Mouse (Mus musculus) mesoderm, embryonic 11.5 days (tissue): Measurements from ENCODE around the gene Asgr1.
"Not testable (repeated sequence)": the region's sequence is repeated elsewhere in the genome, so short reads cannot be mapped to it uniquely, and the experiment has no call there.

Experiments
- DNase-seq: peaks from one replicate; pipeline ENCODE4 v3.0.0-alpha.2; 2012; ENCODE audit warnings: low read depth, low spot score

The Asgr1 gene

DNA sequence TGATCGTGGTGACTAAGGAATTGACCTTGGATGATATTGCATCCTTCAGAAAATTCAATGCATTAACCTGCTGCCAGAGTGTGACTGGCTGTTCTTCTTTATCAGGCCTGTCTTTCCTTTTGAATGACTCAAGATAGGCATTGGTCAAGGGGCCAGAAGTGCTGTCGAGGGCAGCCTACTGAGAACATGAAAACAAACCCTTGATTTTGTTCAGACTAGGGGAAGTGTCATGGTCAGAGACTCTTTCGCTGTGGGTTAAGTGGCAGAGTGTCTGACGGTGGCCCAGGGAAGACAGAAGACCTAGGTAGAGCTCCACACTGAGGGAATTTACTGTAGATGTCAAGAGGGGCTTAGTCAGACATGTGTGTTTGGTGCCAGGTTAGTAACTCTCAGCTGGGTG lies 12.8 kb downstream of the Asgr1 start:
- no peak for DNase-seq

DNA sequence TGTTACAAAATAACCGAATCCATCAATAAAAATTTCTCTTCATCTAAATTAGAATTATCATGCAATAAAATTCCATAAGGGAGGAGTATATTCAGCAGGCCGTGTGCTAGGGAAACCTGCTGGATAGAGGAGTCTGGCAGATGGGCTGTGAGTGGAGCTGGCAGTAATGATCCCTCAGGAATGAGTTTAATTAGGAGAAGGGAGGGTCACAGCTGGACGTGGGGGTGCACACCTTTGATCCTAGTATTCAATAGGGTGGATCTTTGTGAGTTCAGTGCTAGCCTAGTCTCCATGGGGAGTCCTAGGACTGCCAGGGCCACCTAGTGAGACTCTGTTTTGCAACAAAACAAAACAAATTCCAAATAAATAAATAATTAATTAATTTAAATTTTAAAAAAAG lies 14.4 kb downstream of the Asgr1 start:
- DNase-seq: no peak

DNA sequence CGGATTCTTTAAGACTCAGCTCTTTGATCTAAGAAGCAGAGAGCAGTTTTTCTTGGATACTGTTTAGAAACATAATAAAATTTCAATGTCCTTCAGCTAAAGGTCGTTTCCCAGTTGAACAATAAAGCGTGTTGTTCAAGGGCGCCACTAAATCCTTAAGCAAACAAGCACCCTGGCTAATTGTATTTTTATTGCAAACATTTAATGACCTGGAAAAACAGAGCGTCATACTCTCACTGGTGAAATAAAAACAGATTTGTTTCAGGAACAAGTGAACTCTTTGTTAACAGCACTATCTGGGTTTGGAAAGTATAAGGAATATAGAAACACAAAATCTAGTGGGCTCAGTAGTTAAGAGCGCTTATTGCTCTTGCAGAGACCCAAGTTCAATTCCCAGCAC lies 16.2 kb downstream of the Asgr1 start:
- DNase-seq: peak; percentile 32

DNA sequence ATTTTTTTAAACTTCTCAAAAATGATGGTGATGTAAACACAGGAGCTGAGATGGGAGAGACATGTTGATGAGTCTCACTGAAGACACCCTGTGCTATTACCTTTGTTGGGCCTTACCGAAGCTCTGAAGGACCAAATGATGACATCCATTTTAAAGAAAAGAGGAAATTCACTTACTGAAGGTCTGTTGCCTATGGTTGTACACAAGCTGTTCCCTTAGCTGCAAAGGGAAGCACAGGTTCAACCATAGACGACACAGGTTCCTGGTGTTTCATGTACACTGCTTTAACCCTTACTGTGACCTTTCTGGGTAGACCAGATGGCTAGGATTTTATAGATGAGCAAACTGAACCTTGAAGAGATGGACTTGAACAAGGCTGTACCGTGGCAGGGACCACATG lies 16.7 kb downstream of the Asgr1 start:
- not testable (repeated sequence) for DNase-seq

DNA sequence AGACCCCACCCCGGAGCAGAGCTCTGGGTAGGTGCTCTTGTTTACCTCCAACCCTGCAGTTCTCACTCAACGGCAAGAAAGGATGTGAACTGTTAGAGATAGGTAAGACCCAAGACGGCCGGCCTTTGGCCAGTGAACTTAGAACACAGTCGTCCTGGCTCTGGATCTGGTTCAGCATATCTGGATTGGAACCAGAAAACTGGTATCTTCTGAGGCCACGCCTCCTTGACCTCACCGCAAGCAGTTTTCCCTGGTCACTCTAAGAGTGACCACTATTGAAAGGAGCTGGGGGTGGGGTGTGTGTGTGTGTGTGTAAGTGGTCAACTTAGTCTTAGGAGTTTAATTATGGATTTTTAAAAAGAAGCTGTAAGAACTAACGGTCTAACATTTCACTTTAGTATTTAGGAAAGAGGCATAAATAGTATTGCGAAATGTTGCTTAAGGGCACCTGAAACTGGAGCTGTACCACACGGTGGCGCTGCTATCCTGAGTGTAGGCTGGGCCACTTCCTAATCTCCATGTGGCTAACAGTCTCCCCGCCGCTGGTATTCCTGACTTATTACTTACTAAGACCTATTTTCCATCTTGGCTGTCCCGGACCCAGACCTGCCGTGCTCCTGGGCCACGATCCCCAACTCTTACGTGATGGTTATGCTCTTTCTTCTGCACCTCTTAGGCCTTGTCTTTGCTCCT lies 20.6 kb downstream of the Asgr1 start:
- peak; percentile 79 for DNase-seq

DNA sequence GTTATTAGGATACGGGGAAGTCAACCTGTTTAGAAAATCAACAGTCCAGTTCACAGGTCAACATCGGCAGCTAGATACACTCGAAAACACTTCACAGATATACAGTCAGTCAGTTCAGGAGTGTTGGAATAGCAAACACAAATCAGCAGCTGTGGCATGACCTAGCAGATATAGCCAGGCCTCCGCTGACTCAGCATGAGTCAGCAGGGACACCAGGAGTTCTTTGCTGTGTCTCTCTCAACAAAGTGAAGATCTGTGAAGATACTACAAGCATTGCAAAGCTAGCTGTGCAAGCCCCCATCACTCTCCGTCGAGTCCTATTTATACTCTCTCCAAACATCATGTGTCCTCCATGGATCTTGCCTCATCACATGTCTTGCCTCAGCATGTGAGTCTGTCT lies 21.7 kb downstream of the Asgr1 start:
- DNase-seq: no peak

DNA sequence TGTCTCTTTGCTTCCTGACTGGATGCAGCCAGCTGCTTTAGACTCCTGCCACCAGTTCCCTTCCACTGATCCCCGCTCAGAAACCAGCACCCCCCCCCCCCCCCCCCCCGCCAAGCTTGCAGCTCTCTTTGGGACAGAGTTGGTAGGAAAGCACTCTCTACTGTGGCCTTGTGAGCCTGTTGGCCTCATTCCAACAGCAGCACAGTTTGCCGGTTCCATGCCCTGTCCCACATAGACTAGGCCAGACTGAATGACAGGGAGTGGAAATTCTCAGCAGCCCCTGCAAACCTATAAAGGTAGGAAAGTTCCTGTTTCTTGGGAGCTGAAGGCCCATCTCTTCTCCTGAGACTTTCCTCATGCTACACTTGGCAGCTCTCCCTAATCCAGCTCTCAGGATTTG lies 23.6 kb downstream of the Asgr1 start:
- DNase-seq: no peak

DNA sequence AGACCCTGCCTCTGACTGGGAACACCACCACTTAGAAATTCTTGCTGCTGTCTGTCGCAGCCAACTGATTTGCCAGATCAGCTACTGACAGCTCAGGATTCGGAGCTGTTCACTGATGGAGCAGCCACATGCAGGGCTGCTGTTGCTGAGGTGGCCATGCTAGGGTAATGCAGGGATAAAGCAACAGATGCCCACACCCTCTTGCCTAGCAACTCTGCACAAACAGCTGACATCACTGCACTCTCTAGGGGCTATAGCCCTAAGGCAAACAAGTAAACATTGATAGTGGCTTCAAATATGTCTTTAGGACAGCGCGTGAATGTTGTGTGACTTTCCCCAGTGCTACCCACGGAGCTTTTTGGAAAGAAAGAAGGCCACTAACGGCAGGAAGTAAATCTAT lies 25.3 kb downstream of the Asgr1 start:
- DNase-seq: no peak

DNA sequence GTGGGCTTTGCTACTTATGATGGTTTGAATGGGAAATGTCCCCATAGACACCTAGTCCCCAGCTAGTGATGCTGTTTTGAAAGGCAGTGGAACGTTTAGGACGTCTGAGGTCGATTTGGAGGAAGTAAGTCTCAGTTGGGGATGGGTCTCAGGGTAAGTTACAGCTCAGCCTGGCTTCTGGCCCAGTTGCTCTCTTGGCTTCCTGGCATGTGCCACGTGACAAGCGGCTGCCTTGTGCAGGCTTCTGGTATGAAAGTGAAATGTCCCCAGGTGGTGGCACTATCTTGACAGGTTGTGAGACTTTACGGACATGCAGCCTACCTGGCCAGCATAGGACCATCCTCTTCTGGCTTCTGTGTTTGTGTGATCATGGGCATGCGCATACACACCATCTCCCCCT lies 26.0 kb downstream of the Asgr1 start:
- DNase-seq: no peak

DNA sequence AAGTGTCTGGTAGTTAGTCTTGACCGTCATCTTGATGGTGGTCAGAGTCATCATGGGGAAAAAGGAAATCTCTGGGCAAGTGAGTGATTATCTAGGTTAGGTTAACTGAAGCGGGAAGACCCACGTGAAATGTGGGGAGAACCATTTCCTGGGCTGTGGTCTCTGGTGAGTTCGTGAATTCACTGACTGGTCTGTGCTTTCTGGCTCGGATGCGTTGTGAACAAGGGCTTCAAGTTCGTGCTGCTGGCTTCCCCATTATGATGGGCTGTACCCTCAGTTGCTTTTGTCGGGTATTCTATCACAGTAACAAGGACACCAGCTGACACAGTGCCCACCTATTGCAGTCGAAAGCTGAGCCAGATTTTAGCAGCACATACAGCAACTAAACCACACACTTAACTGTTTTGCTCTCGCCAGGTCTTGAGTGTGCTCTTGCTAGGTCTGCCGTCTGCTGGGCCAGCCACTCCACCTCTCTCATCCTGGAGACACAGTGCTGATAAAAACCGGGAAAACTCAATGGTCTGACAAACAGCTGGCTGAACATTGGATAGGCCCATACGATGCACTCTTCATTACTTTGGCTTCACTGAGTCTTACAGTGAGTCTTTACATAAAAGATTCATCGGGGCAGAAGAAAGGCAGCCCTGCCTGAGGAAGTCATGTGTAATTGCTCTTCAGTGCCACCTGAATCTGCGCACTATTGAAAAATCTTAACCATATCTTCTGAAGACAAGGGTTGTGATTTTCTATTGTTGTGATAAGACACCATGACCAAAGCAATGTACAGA lies 27.1 kb downstream of the Asgr1 start:
- no peak for DNase-seq

DNA sequence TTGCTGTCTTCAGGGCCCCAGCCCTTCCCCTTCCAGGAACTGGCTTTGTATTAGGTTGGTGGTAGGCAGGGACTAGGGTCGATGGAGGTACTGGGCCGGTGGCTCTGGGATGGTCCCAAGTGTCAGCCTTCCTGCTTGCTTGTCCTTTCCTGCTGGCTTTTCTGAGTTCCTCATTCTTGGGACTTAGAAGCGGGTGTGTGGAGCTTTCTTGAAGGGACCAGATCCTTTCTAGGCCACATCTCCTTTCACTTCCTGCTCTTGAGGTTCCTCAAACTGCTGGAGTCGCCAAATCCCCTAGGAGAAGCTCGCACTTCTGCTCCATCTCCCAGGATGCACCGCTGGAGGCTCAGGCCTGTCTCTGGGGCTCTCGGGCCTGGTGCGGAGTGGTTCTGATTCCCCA lies 30.7 kb downstream of the Asgr1 start:
- DNase-seq: no peak

DNA sequence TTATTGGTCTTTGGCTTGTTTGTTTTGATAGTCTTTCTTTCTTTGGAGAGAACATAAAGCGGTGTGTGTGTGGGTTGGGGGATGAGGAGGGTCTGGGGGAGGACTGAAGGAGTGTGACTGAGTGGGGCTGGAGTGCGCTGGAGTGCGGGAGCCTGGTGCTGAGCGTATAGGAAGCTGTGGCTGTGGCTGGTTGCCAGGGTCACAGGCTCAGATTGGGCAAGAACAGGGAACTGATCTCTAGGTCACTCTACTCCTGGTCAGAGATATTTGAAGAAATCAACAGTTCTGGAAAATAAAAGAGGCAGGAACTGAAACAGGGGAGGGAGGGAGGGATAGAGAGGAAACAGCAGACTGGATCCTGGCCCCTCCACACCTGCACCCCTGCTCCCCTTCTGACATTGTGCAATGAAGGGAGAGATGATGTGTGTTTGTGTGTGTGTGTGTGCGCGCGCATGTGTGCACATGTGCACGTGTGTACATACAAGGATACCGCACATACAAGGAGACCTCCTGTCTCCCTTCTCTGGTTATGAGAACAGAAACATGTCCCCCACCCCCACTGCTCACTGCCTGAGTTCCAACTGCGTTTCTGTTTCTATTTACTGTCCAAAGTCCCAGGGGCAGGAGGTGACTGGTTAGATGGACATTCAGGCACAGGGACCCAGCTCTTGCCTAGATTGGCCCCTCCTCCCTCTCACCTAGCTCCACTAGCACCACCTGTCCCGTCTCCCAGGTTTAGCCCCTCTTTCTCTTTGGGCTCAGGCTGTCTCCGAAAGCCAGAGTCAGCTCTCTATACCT lies 38.3 kb downstream of the Asgr1 start, which contains the start of gene Asgr2:
Asgr2 (plus strand) TSS at position 659 of the 798 bp plus-strand sequence.
- DNase-seq: no peak

DNA sequence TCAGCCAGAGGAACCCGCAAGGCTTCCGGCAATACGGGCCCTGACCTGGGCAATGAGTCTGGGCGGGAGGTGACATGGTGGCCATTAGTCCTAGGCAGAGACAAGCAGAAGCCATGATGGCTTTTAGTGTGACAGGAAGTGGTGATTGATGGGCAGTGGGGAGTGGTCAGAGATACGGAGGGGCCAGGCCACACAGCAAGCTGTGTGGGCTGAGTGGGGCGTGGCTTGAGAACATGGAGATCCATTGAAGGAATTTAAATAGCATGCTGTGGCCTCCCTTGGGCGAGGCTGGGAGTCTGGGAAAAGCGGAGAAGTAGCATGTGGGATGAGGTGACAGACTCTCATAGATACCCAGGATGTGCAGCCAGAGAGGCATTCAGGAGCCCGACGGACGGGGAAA lies 43.5 kb downstream of the Asgr1 start:
- peak; percentile 28 for DNase-seq

DNA sequence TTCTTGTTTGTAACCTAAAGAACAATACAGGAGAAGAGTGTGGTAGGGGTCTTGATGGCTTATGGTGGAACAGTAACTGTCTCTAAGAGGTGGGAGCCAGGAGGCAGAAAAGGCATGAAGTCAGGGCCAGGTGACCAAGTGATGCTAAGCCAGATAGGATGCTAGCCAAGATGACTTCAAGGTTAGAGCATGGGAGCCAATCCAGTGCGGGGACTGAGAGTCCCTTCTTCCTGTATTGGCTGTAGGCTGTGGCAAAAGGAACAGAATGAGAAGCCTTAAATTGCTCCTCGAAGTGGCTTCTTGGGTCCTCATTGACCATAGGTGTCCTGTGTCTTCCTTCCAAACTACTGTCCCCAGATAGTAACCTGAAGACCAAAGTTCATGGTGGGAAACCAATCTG lies 45.2 kb downstream of the Asgr1 start:
- DNase-seq: no peak

DNA sequence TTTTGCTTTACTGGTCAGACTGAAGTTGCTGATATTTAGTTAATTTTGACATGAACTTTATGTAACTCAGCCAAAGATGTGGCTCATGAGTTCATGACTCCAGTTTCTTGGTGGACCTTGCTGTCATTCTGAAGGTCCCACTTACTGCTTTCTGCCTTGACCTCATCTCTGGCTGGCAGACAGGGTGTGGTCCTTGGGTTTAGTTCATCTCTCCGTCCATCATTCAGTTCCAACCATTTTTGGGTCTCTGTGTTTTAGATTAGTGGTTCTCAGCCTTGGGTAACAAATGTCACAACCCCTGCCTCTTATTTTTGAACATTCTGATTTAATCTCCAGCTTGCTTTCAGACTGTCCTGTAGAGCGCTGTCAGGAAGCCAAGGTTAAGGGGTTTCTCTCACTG lies 45.9 kb downstream of the Asgr1 start:
- DNase-seq: no peak

DNA sequence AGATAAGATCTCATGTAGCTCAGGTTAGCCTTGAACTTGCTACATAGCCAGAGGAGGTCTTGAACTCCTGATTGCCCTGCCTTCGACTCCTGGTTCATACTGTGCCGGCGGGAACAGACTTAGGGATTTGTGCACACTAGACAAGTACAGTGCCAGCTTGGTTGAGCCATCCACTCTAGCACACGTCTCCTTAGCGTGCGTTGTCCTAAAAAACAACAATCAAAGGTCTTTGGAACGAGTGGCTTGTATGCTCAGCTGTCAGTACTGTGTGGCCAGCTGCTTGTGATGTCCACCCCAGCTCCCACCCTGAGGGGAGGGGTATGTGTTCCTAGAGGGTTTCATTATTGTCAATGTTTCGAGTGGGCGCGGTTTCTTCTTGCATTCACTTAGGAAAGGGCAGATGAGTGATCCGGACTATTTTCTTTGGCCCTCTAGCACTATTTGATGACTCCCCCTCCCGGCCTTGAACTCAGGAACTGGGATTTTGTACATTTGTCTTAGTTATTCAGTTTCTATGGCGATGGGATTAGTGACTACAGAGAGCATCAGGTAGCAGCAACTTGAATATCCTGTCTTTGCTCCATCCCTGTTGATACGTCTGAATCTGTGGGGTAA lies 49.9 kb downstream of the Asgr1 start:
- DNase-seq: no peak

DNA sequence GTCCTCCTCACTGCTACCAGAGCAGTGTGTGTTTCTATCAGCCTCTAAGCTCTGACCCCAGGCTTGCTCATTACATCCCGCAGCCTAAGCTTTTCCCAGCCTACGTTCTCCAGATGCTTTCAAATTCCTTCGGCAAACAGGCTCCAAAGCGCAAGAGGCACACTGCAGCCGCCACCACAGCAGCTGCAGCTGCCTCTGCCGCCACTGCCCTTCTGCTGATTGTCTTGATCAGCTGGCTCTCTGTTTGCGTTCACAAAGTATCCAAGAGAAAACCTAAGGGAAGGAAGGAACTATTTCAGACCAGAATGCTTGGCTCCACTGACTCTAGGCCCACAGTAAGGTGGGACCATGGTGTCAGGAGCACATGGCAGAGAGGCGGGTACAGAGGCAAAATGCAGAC lies 53.2 kb downstream of the Asgr1 start:
- no peak for DNase-seq
